Mouse (Mus musculus) liver, adult 2 months (tissue): ENCODE data around the gene R3hdm2.

Source experiments
- CTCF ChIP-seq: fragments of 200-500 bp; IDR thresholded peaks from 2 replicates; pipeline ENCODE4 v1.5.1; 2011; ENCODE audit warnings: low read depth, low read length, control low read depth
- POLR2A ChIP-seq: fragments of 200-500 bp; IDR thresholded peaks from 2 replicates; pipeline ENCODE4 v1.6.1; 2011; ENCODE audit warnings: low read length, control low read depth; ENCODE audit not compliant: insufficient read depth; ENCODE audit errors: extremely low read depth

GRCm38 (mm10) chr10:127352766-127353165, 27.4 kb upstream of the R3hdm2 start:
- TF ChIP-seq POLR2A (no peak), CTCF (no peak)
